Mouse (Mus musculus): Measurements from ENCODE around the gene Gab2. TPM values are rescaled to one million over a fixed set of nuclear protein-coding genes. Genes with fewer than 3 reads are reported as not detected.
A peak's percentile ranks its signal among the peaks of the same experiment; 100 is the strongest.

Gene Gab2
- polyA plus RNA-seq, 1 experiment from 2014 or later = 7.1 TPM

DNA sequence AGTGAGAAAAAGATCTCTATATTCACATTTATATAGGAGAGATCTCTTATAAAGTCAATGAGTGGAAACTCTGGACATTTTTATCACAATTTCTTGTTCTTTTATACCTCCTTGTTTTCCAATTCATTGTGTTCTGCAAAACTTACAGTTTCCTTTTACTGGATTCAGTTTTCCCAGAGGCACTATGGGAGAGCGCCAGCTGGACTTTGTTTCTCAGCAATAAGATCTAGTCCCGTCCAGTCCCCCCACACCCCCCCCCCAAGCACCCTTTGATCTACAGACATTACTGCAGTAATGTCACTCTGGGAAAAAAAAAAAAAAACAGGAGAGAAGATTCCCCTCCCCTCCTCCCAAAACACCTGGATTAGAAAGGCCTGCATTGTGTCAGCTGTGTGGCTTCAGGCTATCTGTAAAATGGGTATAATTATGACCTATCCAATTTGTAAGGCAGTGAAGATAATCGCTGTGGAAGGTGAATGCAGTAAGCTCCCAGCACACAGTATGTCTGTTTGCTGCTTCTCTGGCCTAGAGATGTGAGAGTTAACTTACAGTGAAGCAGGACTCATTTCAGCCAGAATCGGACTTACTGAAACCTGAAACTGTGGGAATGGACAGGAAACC is 655 bp upstream of the Gab2 start:
- no peaks in the 10 kb centered on the region for H3K9me3 ChIP-seq (replicated peaks)
- no peak for DNase-seq (ENCODE audit: low spot score)
- H3K4me3 ChIP-seq = peak overlapping the region; percentile 95
- H3K27ac ChIP-seq (replicated peaks) = peak overlapping the region; percentile 94
- H3K4me1 ChIP-seq = peaks cover 19% of the 10 kb centered on the region
- no peaks in the 10 kb centered on the region for H3K36me3 ChIP-seq
- no peaks in the 10 kb centered on the region for H3K27me3 ChIP-seq (ENCODE audit: low read depth, poor library complexity, severe bottlenecking)
- 39% methylated on average over 4 of the region's 4 CpGs for WGBS

GRCm38 (mm10) chr7:97081959-97082218 is 503 bp downstream of the Gab2 start:
- Histone ChIP-seq H3K27me3 (ENCODE audit: low read depth, poor library complexity, severe bottlenecking) (no peaks in the 10 kb centered on the region), H3K4me3 (peak overlapping the region; percentile 95), H3K4me1 (peaks cover 19% of the 10 kb centered on the region), H3K36me3 (no peaks in the 10 kb centered on the region), H3K27ac (replicated peaks) (peak overlapping the region; percentile 94), H3K9me3 (replicated peaks) (no peaks in the 10 kb centered on the region)
- WGBS = 0% methylated on average over 36 of the region's 38 CpGs
- no peak for DNase-seq (ENCODE audit: low spot score)

- no peaks in the 10 kb centered on the region for H3K27me3 ChIP-seq (ENCODE audit: low read depth, poor library complexity, severe bottlenecking)
- H3K27ac ChIP-seq (replicated peaks) = peak overlapping the region; percentile 94
- DNase-seq (ENCODE audit: low spot score) = peak; percentile 67
- under 1% methylated on average over 40 of the region's 40 CpGs for WGBS
- H3K4me1 ChIP-seq = peaks cover 19% of the 10 kb centered on the region
- no peaks in the 10 kb centered on the region for H3K9me3 ChIP-seq (replicated peaks)
- H3K36me3 ChIP-seq = no peaks in the 10 kb centered on the region
- H3K4me3 ChIP-seq = peak overlapping the region; percentile 95
Measured at GRCm38 (mm10) chr7:97082219-97083101, 1.1 kb downstream of the Gab2 start.

DNA sequence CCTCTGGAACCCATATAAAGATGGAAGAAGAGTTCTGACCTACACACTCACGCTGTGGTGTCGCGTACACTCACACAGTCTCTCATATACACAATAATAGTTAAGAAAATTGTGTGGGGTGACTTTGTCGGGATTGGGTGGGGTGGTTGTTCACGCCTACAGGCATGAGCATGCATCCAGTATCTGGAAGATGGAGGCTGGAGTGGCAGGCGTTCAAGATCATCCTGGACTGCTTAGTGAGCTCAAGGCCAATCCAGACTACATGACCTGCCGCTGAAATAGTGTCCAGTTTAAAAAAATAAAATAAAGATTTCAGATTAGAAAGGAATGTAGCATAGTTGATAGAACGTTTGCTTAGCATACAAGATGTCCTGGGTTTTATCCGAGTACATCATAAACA is 2.2 kb downstream of the Gab2 start:
- WGBS = 81% methylated on average over 9 of the region's 9 CpGs
- H3K9me3 ChIP-seq (replicated peaks) = no peaks in the 10 kb centered on the region
- no peaks in the 10 kb centered on the region for H3K36me3 ChIP-seq
- H3K4me1 ChIP-seq = peaks cover 19% of the 10 kb centered on the region
- no peak overlapping the region for H3K4me3 ChIP-seq
- H3K27ac ChIP-seq (replicated peaks) = no peak overlapping the region
- no peak for DNase-seq (ENCODE audit: low spot score)
- no peaks in the 10 kb centered on the region for H3K27me3 ChIP-seq (ENCODE audit: low read depth, poor library complexity, severe bottlenecking)

DNA sequence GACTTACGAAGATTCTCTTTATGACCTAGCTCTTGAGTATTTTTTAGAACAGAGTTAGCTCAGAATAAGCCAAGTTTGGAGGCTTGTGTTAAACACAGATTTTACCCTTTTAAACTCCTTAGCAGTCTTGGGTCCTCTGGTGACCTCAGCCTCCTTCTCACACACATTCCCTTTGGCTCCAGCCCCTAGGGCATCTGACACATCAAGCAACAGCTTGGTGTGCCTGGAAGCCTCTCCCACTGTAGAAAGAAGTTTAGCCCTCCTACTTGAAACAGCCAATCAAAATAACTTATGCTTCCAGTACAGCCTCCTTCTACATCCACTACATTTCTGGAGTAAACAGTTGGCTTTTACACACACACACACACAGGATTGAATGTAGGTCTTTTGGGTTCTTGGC is 2.8 kb downstream of the Gab2 start:
- no peak for DNase-seq (ENCODE audit: low spot score)
- no peaks in the 10 kb centered on the region for H3K36me3 ChIP-seq
- no peak overlapping the region for H3K27ac ChIP-seq (replicated peaks)
- WGBS = 100% methylated on average over 1 of the region's 1 CpGs
- H3K4me1 ChIP-seq = peaks cover 19% of the 10 kb centered on the region
- H3K27me3 ChIP-seq (ENCODE audit: low read depth, poor library complexity, severe bottlenecking) = no peaks in the 10 kb centered on the region
- H3K9me3 ChIP-seq (replicated peaks) = no peaks in the 10 kb centered on the region
- no peak overlapping the region for H3K4me3 ChIP-seq

DNA sequence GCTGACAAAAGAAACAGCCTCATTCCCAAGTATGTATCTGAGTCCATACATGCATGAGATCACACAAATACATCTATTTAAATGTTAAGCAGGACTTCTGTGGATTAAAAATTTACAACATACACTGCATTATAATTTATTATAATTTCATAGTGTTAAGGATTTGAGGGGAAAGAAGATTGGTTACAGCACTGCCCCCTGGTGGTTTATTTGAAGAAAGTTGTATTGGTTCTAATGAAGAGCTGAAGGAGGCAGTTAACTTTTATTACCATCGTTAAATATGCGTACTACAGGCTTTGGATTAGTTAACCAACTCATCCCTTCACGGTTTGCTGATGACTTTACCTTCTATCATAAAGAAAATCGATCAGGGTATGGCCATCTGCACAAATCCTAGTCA is 3.9 kb downstream of the Gab2 start:
- H3K4me3 ChIP-seq = no peak overlapping the region
- peaks cover 19% of the 10 kb centered on the region for H3K4me1 ChIP-seq
- no peak overlapping the region for H3K27ac ChIP-seq (replicated peaks)
- no peaks in the 10 kb centered on the region for H3K27me3 ChIP-seq (ENCODE audit: low read depth, poor library complexity, severe bottlenecking)
- H3K36me3 ChIP-seq = no peaks in the 10 kb centered on the region
- no peak for DNase-seq (ENCODE audit: low spot score)
- H3K9me3 ChIP-seq (replicated peaks) = no peaks in the 10 kb centered on the region
- 20% methylated on average over 4 of the region's 4 CpGs for WGBS

- Histone ChIP-seq H3K4me1 (0 out of 2 replicates have a peak, but pooled peaks cover 3% of the 10 kb centered on the region), H3K27me3 (ENCODE audit: low read depth, poor library complexity, severe bottlenecking) (no peaks in the 10 kb centered on the region), H3K36me3 (no peaks in the 10 kb centered on the region), H3K27ac (replicated peaks) (no peak overlapping the region), H3K4me3 (no peak overlapping the region), H3K9me3 (replicated peaks) (no peaks in the 10 kb centered on the region)
- WGBS = 86% methylated on average over 3 of the region's 3 CpGs
- no peak for DNase-seq (ENCODE audit: low spot score)
Measured at GRCm38 (mm10) chr7:97094241-97094640, 12.9 kb downstream of the Gab2 start.

GRCm38 (mm10) chr7:97108119-97108518 is 26.7 kb downstream of the Gab2 start:
- no peaks in the 10 kb centered on the region for H3K9me3 ChIP-seq (replicated peaks)
- H3K27me3 ChIP-seq (ENCODE audit: low read depth, poor library complexity, severe bottlenecking) = no peaks in the 10 kb centered on the region
- no peak overlapping the region for H3K4me3 ChIP-seq
- 91% methylated on average over 3 of the region's 3 CpGs for WGBS
- no peaks in the 10 kb centered on the region for H3K36me3 ChIP-seq
- H3K27ac ChIP-seq (replicated peaks) = no peak overlapping the region
- no peak for DNase-seq (ENCODE audit: low spot score)
- H3K4me1 ChIP-seq = no peaks in the 10 kb centered on the region

- peaks cover 8% of the 10 kb centered on the region; the same call in 1 of the 2 replicates for H3K4me1 ChIP-seq
- no peaks in the 10 kb centered on the region for H3K27me3 ChIP-seq (ENCODE audit: low read depth, poor library complexity, severe bottlenecking)
- DNase-seq (ENCODE audit: low spot score) = no peak
- peaks cover 9% of the 10 kb centered on the region for H3K36me3 ChIP-seq
- H3K4me3 ChIP-seq = no peak overlapping the region
- 32% methylated on average over 1 of the region's 1 CpGs for WGBS
- 0 out of 2 replicates have a peak, but pooled peaks cover 5% of the 10 kb centered on the region for H3K9me3 ChIP-seq (replicated peaks)
- H3K27ac ChIP-seq (replicated peaks) = no peak overlapping the region
Measured at GRCm38 (mm10) chr7:97128949-97129348, 47.6 kb downstream of the Gab2 start.

DNA sequence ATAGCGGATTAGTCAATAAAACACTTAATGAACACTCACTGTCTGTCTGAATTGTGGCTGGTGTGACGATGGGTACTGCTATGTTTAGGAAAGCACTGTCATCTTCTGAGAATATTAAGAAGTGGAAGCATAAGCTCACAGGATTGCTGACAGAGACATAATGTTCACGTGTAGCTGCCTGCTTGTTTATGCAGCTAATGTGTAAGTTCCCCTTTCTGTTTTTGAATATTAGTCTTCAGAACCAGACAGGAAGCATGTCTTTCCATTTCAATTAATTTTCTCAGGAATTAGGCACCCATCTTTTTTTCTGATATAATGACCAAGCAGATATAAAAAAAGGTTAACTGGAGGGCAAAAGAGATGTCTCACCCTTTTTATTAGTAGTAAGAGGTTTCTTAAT is 55.1 kb downstream of the Gab2 start:
- Histone ChIP-seq H3K27me3 (ENCODE audit: low read depth, poor library complexity, severe bottlenecking) (no peaks in the 10 kb centered on the region), H3K27ac (replicated peaks) (no peak overlapping the region), H3K36me3 (0 out of 2 replicates have a peak, but pooled peaks cover 4% of the 10 kb centered on the region), H3K4me3 (no peak overlapping the region), H3K9me3 (replicated peaks) (peaks cover 20% of the 10 kb centered on the region), H3K4me1 (no peaks in the 10 kb centered on the region)
- WGBS = 84% methylated on average over 3 of the region's 3 CpGs
- DNase-seq (ENCODE audit: low spot score) = no peak

DNA sequence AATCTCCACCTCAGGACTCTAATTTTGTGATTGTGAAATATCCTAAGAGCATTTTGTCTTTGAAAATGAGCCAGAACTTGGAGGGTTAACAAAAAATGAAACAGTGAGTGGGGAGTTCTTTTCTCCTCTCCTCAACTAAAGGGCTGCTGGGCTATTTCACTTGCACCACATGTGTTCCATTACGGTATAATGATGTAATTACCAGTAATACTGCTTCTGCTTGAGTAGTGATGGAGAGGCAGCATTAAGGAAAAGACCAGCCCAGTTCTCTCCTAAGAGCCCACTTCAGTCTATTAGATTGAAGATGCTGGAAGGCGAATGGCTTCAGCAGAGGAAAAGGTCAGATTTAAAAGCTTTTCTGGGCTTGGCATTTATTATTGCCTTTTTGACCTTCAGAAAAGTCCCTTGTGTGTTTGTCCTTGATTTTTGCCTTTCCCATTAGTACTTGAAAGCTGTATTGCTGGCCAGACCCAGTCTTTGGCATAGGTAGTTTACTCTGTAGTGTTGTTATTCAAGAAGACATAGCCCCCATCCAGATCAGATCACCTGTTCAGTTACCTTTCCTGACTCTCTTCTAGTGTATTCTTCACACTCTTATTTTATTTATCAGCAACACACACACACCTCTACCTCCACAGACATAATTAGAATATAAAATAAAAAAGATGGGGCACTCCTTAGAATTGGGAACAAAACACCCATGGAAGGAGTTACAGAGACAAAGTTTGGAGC is 69.9 kb downstream of the Gab2 start:
- Histone ChIP-seq H3K27me3 (ENCODE audit: low read depth, poor library complexity, severe bottlenecking) (no peaks in the 10 kb centered on the region), H3K4me3 (no peak overlapping the region), H3K27ac (replicated peaks) (no peak overlapping the region), H3K9me3 (replicated peaks) (no peaks in the 10 kb centered on the region), H3K36me3 (no peaks in the 10 kb centered on the region), H3K4me1 (no peaks in the 10 kb centered on the region)
- no peak for DNase-seq (ENCODE audit: low spot score)
- WGBS = 84% methylated on average over 2 of the region's 2 CpGs

DNA sequence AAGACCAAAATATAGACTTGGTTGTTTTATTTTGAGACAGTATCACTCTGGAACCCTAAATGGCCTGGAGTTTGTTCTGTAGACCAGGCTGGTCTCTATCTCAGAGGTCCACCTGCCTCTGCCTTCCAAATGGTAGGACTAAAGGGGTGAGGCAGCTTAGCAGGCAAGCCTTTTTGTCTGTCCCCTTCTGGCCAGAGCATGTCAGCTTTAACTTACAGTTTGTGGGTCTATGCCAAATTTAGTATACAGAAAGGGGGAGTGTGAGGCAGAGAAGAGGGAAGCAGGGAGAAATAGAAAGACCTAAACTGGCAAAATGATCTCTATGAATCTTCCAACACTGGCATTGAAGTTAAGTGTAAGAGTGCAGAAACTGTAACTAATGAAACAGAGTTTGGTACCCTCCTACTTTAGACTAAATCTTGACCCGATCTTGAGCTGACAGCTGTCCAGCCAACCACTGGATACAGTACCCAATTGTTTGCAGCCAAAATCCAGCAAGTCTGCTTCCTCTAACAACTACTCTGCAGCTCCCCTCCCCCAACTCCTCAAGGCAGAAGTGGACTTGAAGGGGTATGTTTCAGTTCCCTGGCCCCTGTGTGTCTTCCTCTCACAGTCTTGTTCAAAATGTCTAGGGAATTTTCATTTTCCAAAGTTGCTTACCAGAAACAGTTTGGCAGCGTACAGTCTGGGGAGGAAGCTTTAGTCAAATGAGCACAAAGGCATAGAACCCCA is 73.5 kb downstream of the Gab2 start:
- no peak for DNase-seq (ENCODE audit: low spot score)
- 85% methylated on average over 2 of the region's 2 CpGs for WGBS
- no peaks in the 10 kb centered on the region for H3K4me1 ChIP-seq
- H3K27ac ChIP-seq (replicated peaks) = no peak overlapping the region
- H3K9me3 ChIP-seq (replicated peaks) = no peaks in the 10 kb centered on the region
- H3K4me3 ChIP-seq = no peak overlapping the region
- H3K27me3 ChIP-seq (ENCODE audit: low read depth, poor library complexity, severe bottlenecking) = no peaks in the 10 kb centered on the region
- H3K36me3 ChIP-seq = no peaks in the 10 kb centered on the region
